Mouse (Mus musculus): ENCODE data around the gene Pou3f1. TPM values are rescaled to one million over a fixed set of nuclear protein-coding genes. Genes with fewer than 3 reads are reported as not detected.

The Pou3f1 gene
- polyA plus RNA-seq, 1 experiment from 2014 or later, result 0.69 TPM

DNA sequence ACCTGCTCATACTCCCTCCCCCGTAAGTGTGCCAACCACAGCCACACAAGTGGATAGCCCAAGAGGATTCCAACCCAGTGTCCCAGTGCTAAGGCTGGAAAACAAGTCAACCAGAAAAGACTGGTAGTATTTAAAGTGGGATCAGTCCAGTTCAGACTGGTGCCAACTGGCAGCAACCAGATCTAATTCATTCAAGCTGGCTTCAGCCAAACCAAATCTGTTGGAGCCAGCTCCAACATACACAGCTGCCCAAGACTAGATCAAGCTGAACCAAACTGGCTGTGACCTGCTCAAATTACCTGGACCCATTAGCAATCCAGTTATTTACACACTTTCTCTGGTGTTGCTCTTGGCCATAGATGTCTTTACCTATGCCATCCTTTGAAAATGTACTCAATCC lies 29.8 kb upstream of the Pou3f1 start:
- H3K4me3 ChIP-seq (replicated peaks), result no peak overlapping the region
- no peaks in the 10 kb centered on the region for H3K36me3 ChIP-seq
- peaks cover 8% of the 10 kb centered on the region for H3K4me1 ChIP-seq
- no peak overlapping the region for H3K27ac ChIP-seq
- H3K4me2 ChIP-seq, result no peak overlapping the region
- peaks cover 4% of the 10 kb centered on the region; the same call in 1 of the 2 replicates for H3K27me3 ChIP-seq
- ATAC-seq (replicated peaks; ENCODE audit: low FRiP score), result no peak
- WGBS, result 64% methylated on average over 1 of the region's 1 CpGs
- H3K9me3 ChIP-seq (replicated peaks), result no peaks in the 10 kb centered on the region
- no peak overlapping the region for H3K9ac ChIP-seq

DNA sequence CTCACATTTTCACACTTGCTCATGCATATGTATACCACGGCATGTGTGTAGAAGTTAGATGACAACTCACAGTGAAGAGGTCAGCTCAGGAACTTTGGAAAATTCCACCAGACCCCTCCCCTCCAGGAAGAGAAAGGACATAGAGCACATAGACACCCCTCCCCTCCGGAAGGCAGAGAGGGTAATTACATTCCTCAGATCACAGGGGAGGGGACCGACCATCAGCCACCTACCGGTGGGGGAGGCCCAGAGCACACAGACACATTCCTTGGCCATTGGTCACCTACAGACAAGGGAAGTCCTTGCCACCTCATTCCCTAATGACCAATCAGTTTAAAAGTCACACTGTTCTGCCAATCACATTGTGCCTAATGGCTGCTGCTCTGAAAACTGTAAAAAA lies 25.2 kb upstream of the Pou3f1 start:
- Histone ChIP-seq H3K4me3 (replicated peaks) (no peak overlapping the region), H3K9me3 (replicated peaks) (no peaks in the 10 kb centered on the region), H3K9ac (no peak overlapping the region), H3K27ac (no peak overlapping the region), H3K4me2 (no peak overlapping the region), H3K4me1 (no peaks in the 10 kb centered on the region), H3K27me3 (peaks cover 31% of the 10 kb centered on the region), H3K36me3 (no peaks in the 10 kb centered on the region)
- ATAC-seq (replicated peaks; ENCODE audit: low FRiP score), result no peak
- 29% methylated on average over 4 of the region's 4 CpGs for WGBS

GRCm38 (mm10) chr4:124632856-124633255 lies 23.8 kb upstream of the Pou3f1 start:
- Histone ChIP-seq H3K9ac (no peak overlapping the region), H3K4me3 (replicated peaks) (no peak overlapping the region), H3K9me3 (replicated peaks) (no peaks in the 10 kb centered on the region), H3K27me3 (peaks cover 40% of the 10 kb centered on the region), H3K4me1 (no peaks in the 10 kb centered on the region), H3K4me2 (no peak overlapping the region), H3K36me3 (no peaks in the 10 kb centered on the region), H3K27ac (no peak overlapping the region)
- 72% methylated on average over 10 of the region's 10 CpGs for WGBS
- no peak for ATAC-seq (replicated peaks; ENCODE audit: low FRiP score)

GRCm38 (mm10) chr4:124633281-124633680 lies 23.3 kb upstream of the Pou3f1 start:
- Histone ChIP-seq H3K9ac (no peak overlapping the region), H3K4me3 (replicated peaks) (no peak overlapping the region), H3K27ac (no peak overlapping the region), H3K36me3 (no peaks in the 10 kb centered on the region), H3K4me1 (no peaks in the 10 kb centered on the region), H3K9me3 (replicated peaks) (no peaks in the 10 kb centered on the region), H3K4me2 (no peak overlapping the region), H3K27me3 (peaks cover 41% of the 10 kb centered on the region)
- WGBS, result 5% methylated on average over 9 of the region's 9 CpGs
- ATAC-seq (replicated peaks; ENCODE audit: low FRiP score), result no peak

GRCm38 (mm10) chr4:124639715-124640114 lies 16.9 kb upstream of the Pou3f1 start:
- Histone ChIP-seq H3K9me3 (replicated peaks) (no peaks in the 10 kb centered on the region), H3K4me3 (replicated peaks) (no peak overlapping the region), H3K27ac (no peak overlapping the region), H3K27me3 (peaks cover 70% of the 10 kb centered on the region), H3K9ac (no peak overlapping the region), H3K36me3 (no peaks in the 10 kb centered on the region), H3K4me1 (no peaks in the 10 kb centered on the region), H3K4me2 (no peak overlapping the region)
- 25% methylated on average over 12 of the region's 12 CpGs for WGBS
- ATAC-seq (replicated peaks; ENCODE audit: low FRiP score), result no peak

DNA sequence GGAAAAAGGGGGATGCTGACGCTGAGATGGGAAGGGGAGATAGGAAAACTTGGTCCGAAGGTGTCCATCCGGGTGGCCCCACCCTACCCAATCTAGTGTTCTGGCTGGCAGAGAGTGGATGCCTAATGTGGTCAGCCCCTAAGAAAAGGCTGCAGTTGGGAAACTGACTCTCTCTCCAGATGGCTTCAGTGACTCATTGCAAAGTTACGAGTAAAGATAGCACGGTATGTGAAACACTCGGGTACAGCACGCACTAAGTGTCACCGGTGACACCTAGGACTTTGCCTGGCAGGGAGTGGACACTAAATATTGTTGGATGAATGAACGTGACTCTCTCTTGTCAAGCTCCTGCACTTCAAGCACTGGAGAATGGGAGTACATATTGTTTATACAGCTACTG lies 12.7 kb upstream of the Pou3f1 start:
- no peak overlapping the region for H3K4me3 ChIP-seq (replicated peaks)
- no peak overlapping the region for H3K9ac ChIP-seq
- H3K27me3 ChIP-seq, result peaks cover 76% of the 10 kb centered on the region
- no peaks in the 10 kb centered on the region for H3K9me3 ChIP-seq (replicated peaks)
- H3K4me2 ChIP-seq, result no peak overlapping the region
- no peak overlapping the region for H3K27ac ChIP-seq
- no peaks in the 10 kb centered on the region for H3K36me3 ChIP-seq
- ATAC-seq (replicated peaks; ENCODE audit: low FRiP score), result no peak
- WGBS, result 88% methylated on average over 9 of the region's 9 CpGs
- peaks cover 17% of the 10 kb centered on the region for H3K4me1 ChIP-seq

GRCm38 (mm10) chr4:124644974-124645433 lies 11.6 kb upstream of the Pou3f1 start:
- 0 out of 2 replicates have a peak, but pooled peaks have one; percentile 26 for ATAC-seq (replicated peaks; ENCODE audit: low FRiP score)
- 28% methylated on average over 3 of the region's 3 CpGs for WGBS

DNA sequence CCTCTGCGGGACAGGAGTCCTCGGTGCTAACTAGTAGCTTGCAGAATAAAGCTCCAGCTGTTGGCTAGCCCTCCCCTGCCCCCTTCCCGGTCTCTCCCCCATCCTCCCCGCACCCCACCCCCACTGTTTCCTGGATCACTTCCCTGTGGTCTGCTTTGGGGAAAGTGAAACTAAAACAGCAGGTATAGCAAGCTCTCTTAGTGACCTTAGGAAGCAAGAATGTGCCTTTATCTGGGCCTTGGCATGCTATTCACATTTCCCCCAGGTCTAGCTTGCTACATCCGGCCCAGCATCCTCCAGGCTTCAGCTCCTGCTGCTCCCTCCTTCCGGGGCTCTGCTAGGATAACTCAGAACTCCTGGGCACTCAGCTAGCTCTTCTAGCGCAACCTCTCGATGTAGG lies 10.0 kb upstream of the Pou3f1 start:
- H3K9me3 ChIP-seq (replicated peaks), result no peaks in the 10 kb centered on the region
- peak overlapping the region; percentile 33 for H3K4me2 ChIP-seq
- peaks cover 17% of the 10 kb centered on the region for H3K4me1 ChIP-seq
- H3K36me3 ChIP-seq, result no peaks in the 10 kb centered on the region
- no peak for ATAC-seq (replicated peaks; ENCODE audit: low FRiP score)
- 21% methylated on average over 8 of the region's 8 CpGs for WGBS
- no peak overlapping the region for H3K9ac ChIP-seq
- H3K27me3 ChIP-seq, result peaks cover 78% of the 10 kb centered on the region
- H3K4me3 ChIP-seq (replicated peaks), result no peak overlapping the region
- H3K27ac ChIP-seq, result 0 out of 2 replicates have a peak overlapping the region, but pooled peaks have one; percentile 18

More at GRCm38 (mm10) chr4:124644974-124645433, 11.6 kb upstream of the Pou3f1 start:
- Histone ChIP-seq H3K4me2 (no peak overlapping the region), H3K9ac (no peak overlapping the region), H3K9me3 (replicated peaks) (no peaks in the 10 kb centered on the region), H3K4me3 (replicated peaks) (no peak overlapping the region), H3K27me3 (peaks cover 76% of the 10 kb centered on the region), H3K36me3 (no peaks in the 10 kb centered on the region), H3K4me1 (peaks cover 17% of the 10 kb centered on the region), H3K27ac (no peak overlapping the region)

DNA sequence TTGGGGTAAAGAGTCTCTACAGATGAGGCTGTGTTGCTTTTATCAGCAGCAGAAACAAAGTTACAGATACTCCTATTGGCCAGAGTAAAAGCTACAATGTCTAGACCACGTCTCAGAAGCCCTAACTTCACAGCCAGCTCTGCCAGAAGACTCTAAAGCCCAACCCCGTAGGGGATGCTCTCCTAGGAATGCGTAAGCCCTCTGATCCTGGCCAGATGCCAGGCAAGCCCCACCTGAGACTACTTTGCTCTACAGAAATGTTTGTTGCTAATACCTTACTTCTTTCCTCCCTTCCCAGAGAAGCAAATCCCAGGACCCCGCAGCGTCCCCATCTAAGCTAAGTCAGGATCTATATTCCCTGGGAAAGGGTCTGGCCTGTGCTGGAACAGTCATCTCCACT lies 8.7 kb upstream of the Pou3f1 start:
- no peaks in the 10 kb centered on the region for H3K36me3 ChIP-seq
- no peaks in the 10 kb centered on the region for H3K9me3 ChIP-seq (replicated peaks)
- peaks cover 77% of the 10 kb centered on the region for H3K27me3 ChIP-seq
- H3K9ac ChIP-seq, result no peak overlapping the region
- no peak for ATAC-seq (replicated peaks; ENCODE audit: low FRiP score)
- H3K4me2 ChIP-seq, result no peak overlapping the region
- H3K27ac ChIP-seq, result no peak overlapping the region
- WGBS, result 43% methylated on average over 5 of the region's 5 CpGs
- H3K4me1 ChIP-seq, result peaks cover 29% of the 10 kb centered on the region
- no peak overlapping the region for H3K4me3 ChIP-seq (replicated peaks)

DNA sequence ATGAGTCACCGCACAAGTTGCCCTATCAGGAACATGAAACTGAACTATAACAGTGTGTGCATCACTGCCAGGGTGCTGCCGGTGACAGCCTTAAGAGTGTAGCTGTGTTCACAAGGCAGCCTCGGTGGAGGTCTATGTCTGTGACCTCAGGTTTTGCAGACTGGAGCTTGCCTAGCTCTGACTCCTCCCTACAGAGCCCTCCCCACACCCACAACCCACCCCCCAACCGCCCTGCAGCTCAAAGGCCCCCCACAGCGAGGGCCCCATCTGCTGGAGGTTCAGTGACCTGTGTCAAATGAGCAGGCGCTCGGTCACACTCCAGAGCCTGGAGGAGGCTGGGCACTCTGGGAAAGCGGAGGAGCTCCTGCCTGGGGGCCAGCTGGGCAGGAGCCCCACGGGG lies 3.7 kb upstream of the Pou3f1 start:
- H3K36me3 ChIP-seq, result no peaks in the 10 kb centered on the region
- peaks cover 93% of the 10 kb centered on the region for H3K27me3 ChIP-seq
- H3K9me3 ChIP-seq (replicated peaks), result no peaks in the 10 kb centered on the region
- no peak overlapping the region for H3K27ac ChIP-seq
- H3K4me3 ChIP-seq (replicated peaks), result no peak overlapping the region
- peak; percentile 71 for ATAC-seq (replicated peaks; ENCODE audit: low FRiP score)
- H3K4me1 ChIP-seq, result peaks cover 36% of the 10 kb centered on the region
- H3K9ac ChIP-seq, result no peak overlapping the region
- 6% methylated on average over 9 of the region's 9 CpGs for WGBS
- H3K4me2 ChIP-seq, result peak overlapping the region; percentile 27; the same call in 1 of the 2 replicates

DNA sequence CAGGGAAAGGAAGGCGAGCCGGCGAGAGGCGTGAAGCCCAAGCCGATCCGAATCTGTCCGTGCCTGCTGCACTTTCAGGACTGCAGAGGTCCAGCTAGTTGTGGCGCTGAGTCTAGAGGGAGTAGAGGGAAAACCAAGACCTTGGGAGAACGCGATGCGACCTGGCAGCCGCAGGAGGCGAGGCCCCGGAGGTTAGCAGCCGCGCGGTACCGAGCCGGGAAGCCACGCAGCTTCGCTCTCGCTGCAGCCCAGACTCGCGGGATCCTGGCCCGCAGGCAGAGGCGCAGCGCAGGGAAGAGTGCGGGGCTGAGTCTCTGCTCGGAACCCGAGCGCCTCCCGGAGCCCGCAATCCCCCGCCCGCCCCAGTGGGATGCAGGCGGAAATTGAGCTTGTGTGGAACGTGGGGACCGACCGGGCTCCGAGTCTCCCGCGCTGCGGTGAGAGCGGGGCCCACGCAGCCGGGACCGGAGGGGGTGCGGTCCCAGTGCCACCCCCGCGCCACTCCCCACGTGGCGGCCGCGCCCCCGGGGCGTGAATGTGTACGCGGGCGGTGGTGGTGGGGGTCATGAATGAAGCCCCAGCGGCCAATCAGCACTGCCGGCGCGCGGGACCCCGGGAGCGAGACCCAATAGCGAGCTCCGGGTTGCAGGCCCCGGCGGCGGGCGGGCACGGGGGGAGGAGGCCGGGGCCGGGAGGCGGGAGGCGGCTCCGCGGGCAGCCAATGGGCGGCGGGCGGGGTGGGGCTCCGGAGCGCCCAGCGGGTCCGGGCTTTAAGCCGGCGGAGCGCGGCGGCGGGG lies 445 bp downstream of the Pou3f1 start:
- Histone ChIP-seq H3K9me3 (replicated peaks) (no peaks in the 10 kb centered on the region), H3K9ac (peak overlapping the region; percentile 45; the same call in 1 of the 2 replicates), H3K4me1 (peaks cover 56% of the 10 kb centered on the region), H3K36me3 (no peaks in the 10 kb centered on the region), H3K4me2 (peak overlapping the region; percentile 97), H3K27ac (no peak overlapping the region), H3K27me3 (peaks cover 93% of the 10 kb centered on the region), H3K4me3 (replicated peaks) (peak overlapping the region; percentile 59)
- peak; percentile 89 for ATAC-seq (replicated peaks; ENCODE audit: low FRiP score)
- under 1% methylated on average over 85 of the region's 92 CpGs for WGBS

- Histone ChIP-seq H3K9me3 (replicated peaks) (no peaks in the 10 kb centered on the region), H3K4me1 (peaks cover 49% of the 10 kb centered on the region), H3K27me3 (peaks cover 97% of the 10 kb centered on the region), H3K27ac (no peak overlapping the region), H3K9ac (peak overlapping the region; percentile 45), H3K36me3 (no peaks in the 10 kb centered on the region), H3K4me3 (replicated peaks) (peak overlapping the region; percentile 59), H3K4me2 (peak overlapping the region; percentile 97)
- no peak for ATAC-seq (replicated peaks; ENCODE audit: low FRiP score)
- under 1% methylated on average over 61 of the region's 61 CpGs for WGBS
These were observed 1.2 kb downstream of the Pou3f1 start for GRCm38 (mm10) chr4:124657781-124658180.
